Mouse (Mus musculus) right cerebral cortex, postnatal 25 days (tissue): ENCODE measurements around the gene Gm10147.
"Not testable (repeated sequence)": the region's sequence is repeated elsewhere in the genome, so short reads cannot be mapped to it uniquely, and the experiment has no call there.

Source experiments
- DNase-seq: peaks from one replicate; pipeline ENCODE4 v3.0.0; 2022

Gm10147 gene

GRCm38 (mm10) chrX:28607742-28608141, at the start of gene Gm10147:
Gm10147 (minus strand) TSS chrX:28607842.
- not testable (repeated sequence) for DNase-seq
